Mouse (Mus musculus) cerebellum, adult 2 months (tissue): ENCODE measurements at regions not wholly inside any gene's neighbourhood (a gene's known extent, or its start where the extent isn't known, plus 50 kb on each side); places are given as distances from the start of the nearest gene placed in this dataset.

ENCODE experiments used
- CTCF ChIP-seq: fragments of 200-500 bp; IDR thresholded peaks from 2 replicates; pipeline ENCODE4 v1.5.1; 2011; ENCODE audit warnings: low read depth, mild to moderate bottlenecking, control low read depth, low read length, moderate library complexity, borderline replicate concordance; ENCODE audit not compliant: insufficient read depth
- POLR2A ChIP-seq: fragments of 200-500 bp; IDR thresholded peaks from 2 replicates; pipeline ENCODE4 v1.6.1; 2011; ENCODE audit warnings: low read length, control low read depth, borderline replicate concordance; ENCODE audit not compliant: insufficient read depth

DNA sequence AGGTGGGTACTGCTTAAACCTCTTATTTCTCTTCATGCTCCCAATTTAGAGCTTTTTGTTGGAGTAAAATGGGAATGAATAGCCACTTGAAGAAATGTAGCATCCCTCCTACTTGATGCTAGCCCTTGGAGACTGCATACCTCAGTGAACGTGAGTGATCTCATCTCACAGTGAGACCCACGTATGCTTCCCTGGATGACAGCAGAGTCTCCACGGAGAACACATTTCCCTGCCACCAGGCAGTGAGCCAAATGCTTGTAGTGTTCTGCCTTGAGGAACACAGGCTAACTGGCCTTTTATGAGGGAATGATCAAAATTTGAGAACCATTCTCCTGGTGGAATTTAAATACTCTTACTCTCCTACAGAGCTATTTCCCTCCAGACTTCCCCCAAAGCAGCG is 280.1 kb upstream of the Gm9972 start:
- TF ChIP-seq CTCF (no peak), POLR2A (no peak)
